Mouse (Mus musculus) kidney, adult 2 months (tissue): ENCODE results near the gene Rin2.

ENCODE experiments used
- CTCF ChIP-seq: fragments of 200-500 bp; conservative IDR thresholded peaks from 2 replicates; pipeline ENCODE4 v1.5.1; 2011; ENCODE audit warnings: low read depth, mild to moderate bottlenecking, control low read depth, low read length, moderate library complexity, mixed read lengths; ENCODE audit not compliant: insufficient read depth, insufficient read length
- POLR2A ChIP-seq: fragments of 200-500 bp; IDR thresholded peaks from one replicate; pipeline ENCODE4 v1.6.1; 2011; ENCODE audit warnings: low read depth, low read length, control low read depth

- no peak for TF ChIP-seq CTCF
- no peak for TF ChIP-seq POLR2A
These were observed 18.9 kb upstream of the Rin2 start for GRCm38 (mm10) chr2:145656121-145656520.
